Mouse (Mus musculus) heart, postnatal 0 days (tissue): ENCODE data around the gene Rsf1. TPM values are rescaled to one million over a fixed set of nuclear protein-coding genes. Genes with fewer than 3 reads are reported as not detected.
A peak's percentile ranks its signal among the peaks of the same experiment; 100 is the strongest.

ENCODE experiments used
- ATAC-seq: fragments of 200-750 bp; cut with Nextera tagmentation; 2 replicates; pipeline ENCODE4 v1.8.0; 2017; ENCODE audit warnings: low read depth, moderate number of reproducible peaks, moderate library complexity; ENCODE audit not compliant: insufficient read depth
- DNase-seq: peaks from one replicate; pipeline ENCODE4 v3.0.0-alpha.2; 2016; ENCODE audit warnings: low spot score
- H3K27ac ChIP-seq: fragments of 300-500 bp; sonication (generic); 2 replicates; pipeline ENCODE4 v1.5.1; 2014; ENCODE audit warnings: low read depth, mild to moderate bottlenecking
- H3K27me3 ChIP-seq: fragments of 300-500 bp; sonication (generic); 2 replicates; pipeline ENCODE4 v1.6.1; 2014; ENCODE audit warnings: low read length, mixed read lengths; ENCODE audit not compliant: control insufficient read depth, insufficient read depth
- H3K36me3 ChIP-seq: fragments of 300-500 bp; sonication (generic); replicated peaks from 2 replicates; pipeline ENCODE4 v1.6.1; 2014; ENCODE audit warnings: low read length, mixed read lengths; ENCODE audit not compliant: control insufficient read depth, insufficient read depth
- H3K4me1 ChIP-seq: fragments of 300-500 bp; sonication (generic); 2 replicates; pipeline ENCODE4 v1.6.1; 2014; ENCODE audit warnings: antibody characterized with exemption; ENCODE audit not compliant: control insufficient read depth, insufficient read depth
- H3K4me2 ChIP-seq: fragments of 300-500 bp; sonication (generic); 2 replicates; pipeline ENCODE4 v1.6.1; 2014; ENCODE audit warnings: low read depth, mild to moderate bottlenecking, low read length, moderate library complexity
- H3K4me3 ChIP-seq: fragments of 300-500 bp; sonication (generic); 2 replicates; pipeline ENCODE4 v1.5.1; 2014; ENCODE audit warnings: low read depth, low read length
- H3K9ac ChIP-seq: fragments of 300-500 bp; sonication (generic); replicated peaks from 2 replicates; pipeline ENCODE4 v1.6.1; 2014; ENCODE audit warnings: low read depth, low read length, mixed read lengths
- H3K9me3 ChIP-seq: fragments of 300-500 bp; sonication (generic); replicated peaks from 2 replicates; pipeline ENCODE4 v1.6.1; 2016; ENCODE audit warnings: low read length; ENCODE audit not compliant: control insufficient read depth
- CTCF ChIP-seq: IDR thresholded peaks from 2 replicates; pipeline ENCODE4 v1.5.1; 2016; ENCODE audit warnings: antibody characterized with exemption, control low read depth, low read depth
- EP300 ChIP-seq: IDR thresholded peaks from 2 replicates; pipeline ENCODE4 v1.6.1; 2016; ENCODE audit warnings: antibody characterized with exemption, low read depth
- WGBS: fragments of 180-500 bp; shearing (Covaris S2); extraction: QIAGEN DNeasy Blood & Tissue Kit; methylation state at CpG from one replicate; pipeline ENCODE4 v1.1.7; 2014; 5-methylcytosine and 5-hydroxymethylcytosine counted together
- polyA plus RNA-seq: library from polyadenylated mRNA; unstranded; fragments of >200 nt; fragmentation: Nextera tagmentation; extraction: Ambion mirVana; gene quantifications from 2 replicates; pipeline ENCODE4 v1.2.1, GENCODE M21; 2015
- total RNA-seq: library from RNA; depleted of rRNA; stranded (reverse); fragments of >200 nt; gene quantifications from 2 replicates; pipeline ENCODE4 v1.2.3, GENCODE M21; 2014; ENCODE audit warnings: low replicate concordance

Gene Rsf1
- total and polyA plus RNA-seq, 2 experiments from 2014 or later = 7.6 to 10.6 TPM

GRCm38 (mm10) chr7:97632897-97633296 lies 53.2 kb downstream of the Rsf1 start:
- Histone ChIP-seq H3K27me3 (no peaks in the 10 kb centered on the region), H3K9ac (no peak overlapping the region), H3K27ac (no peak overlapping the region), H3K4me1 (peaks cover 19% of the 10 kb centered on the region), H3K4me2 (no peak overlapping the region), H3K9me3 (no peaks in the 10 kb centered on the region), H3K36me3 (0 out of 2 replicates have a peak, but pooled peaks cover 3% of the 10 kb centered on the region), H3K4me3 (no peak overlapping the region)
- ATAC-seq = no peak
- no peak for DNase-seq
- 82% methylated on average over 1 of the region's 1 CpGs for WGBS
- no peak for TF ChIP-seq EP300
- no peak for TF ChIP-seq CTCF

GRCm38 (mm10) chr7:97645060-97645459 lies 65.4 kb downstream of the Rsf1 start:
- Histone ChIP-seq H3K9ac (no peak overlapping the region), H3K27me3 (no peaks in the 10 kb centered on the region), H3K4me1 (no peaks in the 10 kb centered on the region), H3K4me3 (no peak overlapping the region), H3K4me2 (no peak overlapping the region), H3K9me3 (no peaks in the 10 kb centered on the region), H3K36me3 (no peaks in the 10 kb centered on the region), H3K27ac (no peak overlapping the region)
- 84% methylated on average over 3 of the region's 3 CpGs for WGBS
- ATAC-seq (peak; percentile 36; the same call in 1 of the 2 replicates), DNase-seq (peak; percentile 14)
- no peak for TF ChIP-seq CTCF
- no peak for TF ChIP-seq EP300

- Histone ChIP-seq H3K4me3 (no peak overlapping the region), H3K9me3 (no peaks in the 10 kb centered on the region), H3K36me3 (no peaks in the 10 kb centered on the region), H3K27ac (no peak overlapping the region), H3K27me3 (no peaks in the 10 kb centered on the region), H3K4me1 (no peaks in the 10 kb centered on the region), H3K9ac (no peak overlapping the region), H3K4me2 (no peak overlapping the region)
- TF ChIP-seq CTCF (no peak), EP300 (no peak)
- DNase-seq (no peak), ATAC-seq (no peak)
- 87% methylated on average over 5 of the region's 5 CpGs for WGBS
Observed at GRCm38 (mm10) chr7:97647656-97648055, 68.0 kb downstream of the Rsf1 start.

- Histone ChIP-seq H3K27me3 (no peaks in the 10 kb centered on the region), H3K4me1 (no peaks in the 10 kb centered on the region), H3K27ac (no peak overlapping the region), H3K9me3 (no peaks in the 10 kb centered on the region), H3K4me3 (no peak overlapping the region), H3K36me3 (peaks cover 14% of the 10 kb centered on the region), H3K9ac (no peak overlapping the region), H3K4me2 (no peak overlapping the region)
- TF ChIP-seq EP300 = no peak
- no peak for TF ChIP-seq CTCF
- WGBS = 83% methylated on average over 4 of the region's 4 CpGs
- ATAC-seq (no peak), DNase-seq (no peak)
Observed at GRCm38 (mm10) chr7:97650729-97651128, 71.0 kb downstream of the Rsf1 start.

GRCm38 (mm10) chr7:97656144-97656543 lies 76.5 kb downstream of the Rsf1 start:
- no peak overlapping the region for H3K27ac ChIP-seq
- H3K4me2 ChIP-seq = no peak overlapping the region
- ATAC-seq (no peak), DNase-seq (no peak)
- no peaks in the 10 kb centered on the region for H3K9me3 ChIP-seq
- no peak overlapping the region for H3K9ac ChIP-seq
- H3K4me3 ChIP-seq = no peak overlapping the region
- no peaks in the 10 kb centered on the region for H3K27me3 ChIP-seq
- H3K36me3 ChIP-seq = peaks cover 20% of the 10 kb centered on the region
- WGBS = 84% methylated on average over 6 of the region's 6 CpGs
- H3K4me1 ChIP-seq = no peaks in the 10 kb centered on the region
- peak; percentile 28 for TF ChIP-seq CTCF
- no peak for TF ChIP-seq EP300

GRCm38 (mm10) chr7:97661634-97662033 lies 81.9 kb downstream of the Rsf1 start:
- DNase-seq = no peak
- TF ChIP-seq EP300 (no peak), CTCF (no peak)
- H3K4me3 ChIP-seq = no peak overlapping the region
- H3K9ac ChIP-seq = no peak overlapping the region
- H3K4me1 ChIP-seq = no peaks in the 10 kb centered on the region
- H3K36me3 ChIP-seq = peaks cover 44% of the 10 kb centered on the region
- no peak overlapping the region for H3K4me2 ChIP-seq
- WGBS = 91% methylated on average over 4 of the region's 4 CpGs
- no peak for ATAC-seq
- no peak overlapping the region for H3K27ac ChIP-seq
- no peaks in the 10 kb centered on the region for H3K9me3 ChIP-seq
- no peaks in the 10 kb centered on the region for H3K27me3 ChIP-seq
